Mouse (Mus musculus): ENCODE results near the gene Tmem231. TPM values are rescaled to one million over a fixed set of nuclear protein-coding genes. Genes with fewer than 3 reads are reported as not detected.

Gene Tmem231
- total RNA-seq (2021) = 1 to 10 TPM; 2.1 to 2.6 TPM
- 2.1 and 3.0 TPM in 2 replicates for polyA plus RNA-seq (2012; rRNA removed)
- long read RNA-seq, partial matches to known transcripts = 0 of 1 reads
- long read RNA-seq, other reads (novel, unspliced or antisense) = 0 of 1 reads

- no peaks in the 10 kb centered on the region for H3K36me3 ChIP-seq (ENCODE audit: control insufficient read depth, insufficient read depth, low read length)
- no peaks in the 10 kb centered on the region for H3K4me1 ChIP-seq (ENCODE audit: control insufficient read depth, insufficient read depth, low read length)
- H3K27me3 ChIP-seq (ENCODE audit: control insufficient read depth, insufficient read depth, low read length) = no peaks in the 10 kb centered on the region
- 0 out of 2 replicates have a peak, but pooled peaks have one; percentile 18 for TF ChIP-seq CTCF (IDR thresholded peaks at IDR 0.05)
- no peak for TF ChIP-seq POLR2A (IDR thresholded peaks at IDR 0.05; ENCODE audit: insufficient read depth, low read depth, low read length)
- peak within 1 kb of the TSS; percentile 70 for H3K9ac ChIP-seq (ENCODE audit: low read depth, low read length)
- DNase-seq = peak; percentile 87 to 90
- no peaks in the 10 kb centered on the region for H3K79me2 ChIP-seq (replicated peaks; ENCODE audit: control insufficient read depth, insufficient read depth, low read length)
- H3K4me3 ChIP-seq = peak within 1 kb of the TSS; percentile 82
- intact Hi-C loops (cut with DNase I) = no loop called here
- WGBS = 2% methylated on average over 53 of the region's 53 CpGs
- H3K27ac ChIP-seq = peak within 1 kb of the TSS; percentile 32; the same call in 1 of the 2 replicates
Observed at GRCm38 (mm10) chr8:111933348-111934076, at the start of gene Tmem231. Tmem231 (minus strand) TSS chr8:111933881.

DNA sequence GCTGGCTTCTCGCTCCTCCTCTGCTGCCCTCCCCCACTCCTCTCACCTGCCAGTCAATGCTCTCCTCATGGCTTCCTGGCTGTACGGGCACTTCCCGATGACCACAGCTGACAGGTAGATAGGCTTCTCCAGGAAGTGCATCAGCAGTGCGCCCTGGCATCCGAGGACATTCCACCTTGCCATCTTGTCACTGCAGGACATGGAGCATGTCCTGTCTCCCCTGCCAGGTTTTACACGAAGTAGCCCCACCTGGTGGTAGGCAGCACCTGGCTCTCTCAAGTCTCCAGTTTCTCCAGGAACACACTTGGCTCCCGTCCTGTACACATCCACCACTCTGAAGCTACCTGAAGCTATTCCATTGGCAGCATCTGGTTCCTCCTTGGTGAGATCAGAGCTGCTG is 48.4 kb upstream of the Tmem231 start:
- DNase-seq = no peak
- H3K4me3 ChIP-seq = no peak overlapping the region
- no peaks in the 10 kb centered on the region for H3K36me3 ChIP-seq (ENCODE audit: control insufficient read depth, insufficient read depth, low read length)
- no peak overlapping the region for H3K9ac ChIP-seq (ENCODE audit: low read depth, low read length)
- H3K79me2 ChIP-seq (replicated peaks; ENCODE audit: control insufficient read depth, insufficient read depth, low read length) = no peaks in the 10 kb centered on the region
- H3K27me3 ChIP-seq (ENCODE audit: control insufficient read depth, insufficient read depth, low read length) = no peaks in the 10 kb centered on the region
- WGBS = 69% methylated on average over 7 of the region's 7 CpGs
- no peaks in the 10 kb centered on the region for H3K4me1 ChIP-seq (ENCODE audit: control insufficient read depth, insufficient read depth, low read length)
- intact Hi-C loops (cut with DNase I) = no loop called here
- TF ChIP-seq EP300 (IDR thresholded peaks at IDR 0.05; ENCODE audit: insufficient read depth, low read depth, low read length) (no peak), CTCF (IDR thresholded peaks at IDR 0.05) (0 out of 2 replicates have a peak, but pooled peaks have one; percentile 7)
- H3K27ac ChIP-seq = no peak overlapping the region

GRCm38 (mm10) chr8:111978147-111978546 is 44.5 kb upstream of the Tmem231 start:
- TF ChIP-seq POLR2A (IDR thresholded peaks at IDR 0.05; ENCODE audit: insufficient read depth, low read depth, low read length) (no peak), EP300 (IDR thresholded peaks at IDR 0.05; ENCODE audit: insufficient read depth, low read depth, low read length) (no peak), CTCF (IDR thresholded peaks at IDR 0.05) (no peak)
- Histone ChIP-seq H3K27me3 (ENCODE audit: control insufficient read depth, insufficient read depth, low read length) (no peaks in the 10 kb centered on the region), H3K36me3 (ENCODE audit: control insufficient read depth, insufficient read depth, low read length) (no peaks in the 10 kb centered on the region), H3K79me2 (replicated peaks; ENCODE audit: control insufficient read depth, insufficient read depth, low read length) (no peaks in the 10 kb centered on the region), H3K27ac (no peak overlapping the region), H3K4me1 (ENCODE audit: control insufficient read depth, insufficient read depth, low read length) (no peaks in the 10 kb centered on the region), H3K4me3 (no peak overlapping the region), H3K9ac (ENCODE audit: low read depth, low read length) (no peak overlapping the region)
- no peak for DNase-seq
- WGBS = 82% methylated on average over 10 of the region's 10 CpGs
- intact Hi-C loops (cut with DNase I) = no loop called here

GRCm38 (mm10) chr8:111976326-111976725 is 42.6 kb upstream of the Tmem231 start:
- H3K27ac ChIP-seq = no peak overlapping the region
- no peak overlapping the region for H3K9ac ChIP-seq (ENCODE audit: low read depth, low read length)
- intact Hi-C loops (cut with DNase I) = no loop called here
- no peak overlapping the region for H3K4me3 ChIP-seq
- no peaks in the 10 kb centered on the region for H3K27me3 ChIP-seq (ENCODE audit: control insufficient read depth, insufficient read depth, low read length)
- WGBS = 70% methylated on average over 2 of the region's 2 CpGs
- no peaks in the 10 kb centered on the region for H3K4me1 ChIP-seq (ENCODE audit: control insufficient read depth, insufficient read depth, low read length)
- no peak for DNase-seq
- no peaks in the 10 kb centered on the region for H3K36me3 ChIP-seq (ENCODE audit: control insufficient read depth, insufficient read depth, low read length)
- no peaks in the 10 kb centered on the region for H3K79me2 ChIP-seq (replicated peaks; ENCODE audit: control insufficient read depth, insufficient read depth, low read length)
- TF ChIP-seq CTCF (IDR thresholded peaks at IDR 0.05) (no peak), EP300 (IDR thresholded peaks at IDR 0.05; ENCODE audit: insufficient read depth, low read depth, low read length) (no peak), POLR2A (IDR thresholded peaks at IDR 0.05; ENCODE audit: insufficient read depth, low read depth, low read length) (no peak)

GRCm38 (mm10) chr8:111975706-111976105 is 42.0 kb upstream of the Tmem231 start:
- no peak overlapping the region for H3K9ac ChIP-seq (ENCODE audit: low read depth, low read length)
- H3K36me3 ChIP-seq (ENCODE audit: control insufficient read depth, insufficient read depth, low read length) = no peaks in the 10 kb centered on the region
- 86% methylated on average over 2 of the region's 2 CpGs for WGBS
- intact Hi-C loops (cut with DNase I) = no loop called here
- no peaks in the 10 kb centered on the region for H3K4me1 ChIP-seq (ENCODE audit: control insufficient read depth, insufficient read depth, low read length)
- TF ChIP-seq CTCF (IDR thresholded peaks at IDR 0.05) (no peak), POLR2A (IDR thresholded peaks at IDR 0.05; ENCODE audit: insufficient read depth, low read depth, low read length) (no peak), EP300 (IDR thresholded peaks at IDR 0.05; ENCODE audit: insufficient read depth, low read depth, low read length) (no peak)
- H3K27me3 ChIP-seq (ENCODE audit: control insufficient read depth, insufficient read depth, low read length) = no peaks in the 10 kb centered on the region
- DNase-seq = no peak
- H3K4me3 ChIP-seq = no peak overlapping the region
- no peaks in the 10 kb centered on the region for H3K79me2 ChIP-seq (replicated peaks; ENCODE audit: control insufficient read depth, insufficient read depth, low read length)
- H3K27ac ChIP-seq = no peak overlapping the region

DNA sequence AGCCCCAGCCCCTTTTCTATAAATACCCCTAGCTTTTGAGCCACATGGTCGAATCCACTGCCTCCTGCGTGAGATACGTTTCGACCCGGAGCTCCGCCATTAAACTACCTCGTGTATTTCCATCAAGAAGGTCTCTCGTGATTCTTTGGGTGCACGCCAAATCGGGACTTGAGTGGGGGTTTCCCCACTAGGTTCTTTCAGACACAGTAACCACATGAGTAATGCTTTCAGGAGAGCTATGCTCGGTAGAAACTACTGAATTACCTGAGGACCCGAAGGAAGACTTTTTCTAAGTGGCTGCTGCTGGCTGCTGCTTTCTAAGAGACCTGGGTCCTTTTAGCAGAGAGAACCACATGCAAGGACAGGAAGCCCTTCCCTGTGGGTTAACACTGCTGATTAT is 40.5 kb upstream of the Tmem231 start:
- Histone ChIP-seq H3K4me3 (no peak overlapping the region), H3K79me2 (replicated peaks; ENCODE audit: control insufficient read depth, insufficient read depth, low read length) (no peaks in the 10 kb centered on the region), H3K27ac (no peak overlapping the region), H3K36me3 (ENCODE audit: control insufficient read depth, insufficient read depth, low read length) (no peaks in the 10 kb centered on the region), H3K9ac (ENCODE audit: low read depth, low read length) (no peak overlapping the region), H3K4me1 (ENCODE audit: control insufficient read depth, insufficient read depth, low read length) (no peaks in the 10 kb centered on the region), H3K27me3 (ENCODE audit: control insufficient read depth, insufficient read depth, low read length) (no peaks in the 10 kb centered on the region)
- intact Hi-C loops (cut with DNase I) = no loop called here
- TF ChIP-seq EP300 (IDR thresholded peaks at IDR 0.05; ENCODE audit: insufficient read depth, low read depth, low read length) (no peak), CTCF (IDR thresholded peaks at IDR 0.05) (no peak)
- 97% methylated on average over 12 of the region's 12 CpGs for WGBS
- DNase-seq = no peak
